Mouse (Mus musculus) left cerebral cortex, adult 2 months (tissue): ENCODE results near the gene Sash3. TPM values are rescaled to one million over a fixed set of nuclear protein-coding genes. Genes with fewer than 3 reads are reported as not detected.

Experiments used
- DNase-seq, 2 experiments: peaks; one replicate each; pipeline ENCODE4 v3.0.0; 2021 to 2022; ENCODE audit warnings: low spot score in 2 of 2, mixed read lengths in 1 of 2; ENCODE audit errors: extremely low spot score in 1 of 2
- H3K27ac ChIP-seq: fragments of 200-600 bp; 2 replicates; pipeline ENCODE4 v1.8.1; 2022
- H3K4me3 ChIP-seq: fragments of 200-600 bp; 2 replicates; pipeline ENCODE4 v1.8.1; 2022
- CTCF ChIP-seq: fragments of 200-600 bp; IDR thresholded peaks from 2 replicates; pipeline ENCODE4 v1.8.1; 2022; ENCODE audit warnings: antibody characterized with exemption, mild to moderate bottlenecking, moderate library complexity
- intact Hi-C: fragments of 180-260 bp; cut with DNase I; formaldehyde crosslinking; loops from one replicate; pipeline ENCODE4 v1.15.1; 2025
- total RNA-seq, 2 experiments: library from RNA; stranded (reverse); gene quantifications; 2 replicates each; pipeline ENCODE4 v1.2.3; 2021

Gene Sash3
- total RNA-seq, 2 experiments from 2014 or later, result 1.1 to 1.3 TPM

- intact Hi-C loops, result no loop called here
- Histone ChIP-seq H3K4me3 (no peak overlapping the region), H3K27ac (no peak overlapping the region)
- TF ChIP-seq CTCF, result no peak
- no peak for DNase-seq
Observed at GRCm38 (mm10) chrX:48191261-48191660, 45.0 kb downstream of the Sash3 start.

- H3K4me3 ChIP-seq, result no peak overlapping the region
- intact Hi-C loops, result no loop called here
- DNase-seq, result no peak
- TF ChIP-seq CTCF, result no peak
- no peak overlapping the region for H3K27ac ChIP-seq
Observed at GRCm38 (mm10) chrX:48193235-48194152, 47.3 kb downstream of the Sash3 start.

- intact Hi-C loops, result no loop called here
- DNase-seq, result no peak
- Histone ChIP-seq H3K4me3 (no peak overlapping the region), H3K27ac (no peak overlapping the region; the same call in 1 of the 2 replicates)
- no peak for TF ChIP-seq CTCF
Observed at GRCm38 (mm10) chrX:48197856-48198255, 51.6 kb downstream of the Sash3 start.

GRCm38 (mm10) chrX:48199026-48199425 lies 52.8 kb downstream of the Sash3 start:
- no peak for TF ChIP-seq CTCF
- intact Hi-C loops, result no loop called here
- Histone ChIP-seq H3K27ac (no peak overlapping the region), H3K4me3 (no peak overlapping the region)
- no peak for DNase-seq

GRCm38 (mm10) chrX:48200699-48201098 lies 54.5 kb downstream of the Sash3 start:
- intact Hi-C loops, result loop anchor here (10.0 kb wide), 1 partner anchor 144 kb away; the partner anchor contains the start of gene Bcorl1
- Histone ChIP-seq H3K4me3 (no peak overlapping the region), H3K27ac (no peak overlapping the region)
- TF ChIP-seq CTCF, result no peak
- DNase-seq, result no peak

- no peak for DNase-seq
- Histone ChIP-seq H3K27ac (no peak overlapping the region; the same call in 1 of the 2 replicates), H3K4me3 (no peak overlapping the region)
- intact Hi-C loops, result loop anchor here (10.0 kb wide), 1 partner anchor 143 kb away; the partner anchor contains the start of gene Bcorl1
- no peak for TF ChIP-seq CTCF
Observed at GRCm38 (mm10) chrX:48201973-48202372, 55.7 kb downstream of the Sash3 start.

- no peak overlapping the region; the same call in 1 of the 2 replicates for H3K27ac ChIP-seq
- no peak for DNase-seq
- intact Hi-C loops, result loop anchor here (10.0 kb wide), 1 partner anchor 142 kb away; the partner anchor contains the start of gene Bcorl1
- TF ChIP-seq CTCF, result no peak
- no peak overlapping the region for H3K4me3 ChIP-seq
Observed at GRCm38 (mm10) chrX:48202436-48202835, 56.2 kb downstream of the Sash3 start.

- Histone ChIP-seq H3K27ac (no peak overlapping the region), H3K4me3 (no peak overlapping the region)
- TF ChIP-seq CTCF, result no peak
- intact Hi-C loops, result loop anchor here (10.0 kb wide), 1 partner anchor 142 kb away; the partner anchor contains the start of gene Bcorl1
- no peak for DNase-seq
Observed at GRCm38 (mm10) chrX:48202995-48203394, 56.8 kb downstream of the Sash3 start.

- no peak for TF ChIP-seq CTCF
- H3K4me3 ChIP-seq, result no peak overlapping the region
Observed at GRCm38 (mm10) chrX:48203763-48204162, 57.5 kb downstream of the Sash3 start.

GRCm38 (mm10) chrX:48204469-48204868 lies 58.2 kb downstream of the Sash3 start:
- TF ChIP-seq CTCF, result no peak
- no peak overlapping the region for H3K4me3 ChIP-seq
- intact Hi-C loops, result loop anchor here (10.0 kb wide), 1 partner anchor 140 kb away; the partner anchor contains the start of gene Bcorl1
- no peak for DNase-seq
- no peak overlapping the region; the same call in 1 of the 2 replicates for H3K27ac ChIP-seq

More at GRCm38 (mm10) chrX:48203763-48204162, 57.5 kb downstream of the Sash3 start:
- DNase-seq, result no peak
- H3K27ac ChIP-seq, result no peak overlapping the region
- intact Hi-C loops, result loop anchor here (10.0 kb wide), 1 partner anchor 141 kb away; the partner anchor contains the start of gene Bcorl1

- H3K4me3 ChIP-seq, result peak overlapping the region; percentile 68
- TF ChIP-seq CTCF, result no peak
- intact Hi-C loops, result loop anchor here (2.0 to 10.0 kb wide), 2 partner anchors 49 to 137 kb away; partner anchors contain the start of genes Bcorl1 and Utp14a
- H3K27ac ChIP-seq, result peak overlapping the region; percentile 83
- peak in 1 of 2 experiments; percentile 15 for DNase-seq
Observed at GRCm38 (mm10) chrX:48207761-48208487, 61.7 kb downstream of the Sash3 start.
